Mouse (Mus musculus): ENCODE results near the gene Eif1b.
A peak's percentile ranks its signal among the peaks of the same experiment; 100 is the strongest.
"Not testable (repeated sequence)": the region's sequence is repeated elsewhere in the genome, so short reads cannot be mapped to it uniquely, and the experiment has no call there.

The Eif1b gene

DNA sequence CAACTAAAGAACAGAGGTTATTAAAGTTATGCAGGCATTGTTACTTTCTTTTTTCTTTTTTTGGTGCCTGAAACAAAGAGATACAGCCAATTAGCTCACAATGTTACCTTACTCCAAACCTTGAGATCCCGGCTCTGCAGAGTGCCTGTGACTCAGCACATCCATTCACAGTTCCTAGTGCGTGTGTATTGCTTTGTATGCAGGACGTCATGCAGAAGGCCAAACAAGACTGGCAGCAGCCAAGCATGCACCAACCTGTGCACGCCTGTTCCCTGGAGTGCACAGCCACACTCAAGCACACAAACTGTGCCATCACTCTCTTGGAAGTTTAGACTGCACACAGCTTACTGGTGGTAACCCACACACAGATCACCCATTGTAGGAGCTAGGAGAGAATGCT is 35.2 kb downstream of the Eif1b start:
- no peak for DNase-seq

DNA sequence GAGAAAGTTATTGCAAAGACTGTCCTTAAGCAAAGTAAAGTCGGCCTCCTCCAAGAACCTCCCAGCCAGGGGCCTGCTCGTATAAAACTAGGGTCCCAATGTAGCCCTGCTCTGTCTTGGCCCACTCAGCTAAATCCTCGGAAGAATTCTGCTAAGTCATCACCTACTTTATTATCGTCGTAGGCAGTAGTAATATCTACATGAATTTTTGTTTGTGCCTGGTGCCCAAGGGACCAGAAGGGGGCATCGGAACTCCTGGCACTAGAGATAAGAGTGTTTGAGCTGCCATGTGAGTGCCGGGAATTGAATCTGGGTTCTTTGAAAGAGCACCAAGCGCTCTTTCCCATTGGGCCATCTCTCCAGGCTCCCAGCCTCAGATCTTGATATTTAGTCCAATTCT is 35.9 kb downstream of the Eif1b start:
- DNase-seq = no peak

DNA sequence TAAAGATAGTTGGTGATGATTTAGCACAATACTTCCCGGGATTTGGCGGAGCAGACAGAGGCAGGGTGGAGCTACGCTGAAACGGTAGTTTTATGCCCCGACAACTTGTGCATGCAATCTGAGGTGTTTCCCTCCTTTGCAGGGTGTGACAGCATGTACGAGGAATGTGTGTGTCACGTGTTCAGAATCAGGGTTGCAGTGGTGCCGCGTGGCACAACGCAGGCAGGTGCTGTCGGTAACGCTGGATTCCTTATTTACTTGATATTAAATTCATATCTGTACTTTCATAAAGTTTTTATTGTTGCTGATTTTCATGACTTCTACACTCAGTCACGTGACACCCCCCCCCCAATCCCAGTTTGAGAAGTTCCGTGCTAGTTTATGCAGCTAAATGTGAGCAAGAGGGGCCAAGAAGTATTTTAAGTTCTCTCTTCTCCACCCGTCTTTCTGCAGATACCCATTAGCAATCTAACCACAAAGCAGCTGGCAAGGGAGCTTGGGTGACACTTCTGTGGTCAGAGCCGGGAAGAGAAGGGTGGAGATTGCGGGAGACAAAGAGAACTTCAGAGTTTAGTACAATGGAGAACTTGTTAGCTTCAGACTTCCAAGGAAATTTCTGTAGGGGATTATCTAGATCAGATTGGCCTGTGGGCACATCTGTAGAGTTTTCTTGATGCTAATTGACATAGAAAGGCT is 36.9 kb downstream of the Eif1b start:
- DNase-seq = no peak

DNA sequence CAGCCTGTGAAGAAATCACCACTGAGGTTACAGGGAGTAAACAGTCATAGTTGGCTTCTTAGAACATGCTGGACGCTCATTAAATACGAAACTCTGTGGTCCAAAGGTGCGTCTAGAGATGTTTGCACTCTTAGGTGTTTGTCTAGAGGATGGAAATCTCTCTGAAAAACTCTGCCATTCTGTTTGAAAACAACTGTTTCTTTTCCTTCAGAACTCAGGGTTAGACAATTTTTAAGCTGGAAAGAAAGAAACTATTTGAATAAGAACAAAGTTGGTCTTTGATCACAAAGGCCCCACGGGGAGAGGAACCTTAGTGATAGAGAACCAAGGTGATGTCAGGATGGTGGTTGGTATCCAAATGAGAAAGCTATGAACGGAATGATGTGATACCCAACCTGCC is 38.4 kb downstream of the Eif1b start:
- no peak for DNase-seq

DNA sequence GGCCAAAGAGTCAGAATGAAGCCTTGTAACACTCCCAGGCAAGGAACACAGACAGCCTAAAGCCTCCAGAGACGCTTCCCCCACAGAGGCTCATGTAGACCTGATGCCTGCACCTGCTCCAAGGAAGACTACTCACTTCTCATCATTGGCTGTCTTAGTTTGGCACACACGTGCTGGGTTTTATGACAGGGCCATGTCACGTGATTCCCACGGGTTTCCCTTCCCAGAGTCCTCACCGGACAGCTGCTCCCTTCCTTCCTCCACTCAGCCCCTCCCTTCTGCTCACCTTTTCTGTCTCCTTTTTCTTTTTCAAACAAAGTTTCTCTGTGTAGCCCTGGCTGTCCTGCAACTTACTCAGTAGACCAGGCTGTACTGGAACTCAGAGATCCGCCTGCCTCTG is 40.0 kb downstream of the Eif1b start:
- no peak for DNase-seq

DNA sequence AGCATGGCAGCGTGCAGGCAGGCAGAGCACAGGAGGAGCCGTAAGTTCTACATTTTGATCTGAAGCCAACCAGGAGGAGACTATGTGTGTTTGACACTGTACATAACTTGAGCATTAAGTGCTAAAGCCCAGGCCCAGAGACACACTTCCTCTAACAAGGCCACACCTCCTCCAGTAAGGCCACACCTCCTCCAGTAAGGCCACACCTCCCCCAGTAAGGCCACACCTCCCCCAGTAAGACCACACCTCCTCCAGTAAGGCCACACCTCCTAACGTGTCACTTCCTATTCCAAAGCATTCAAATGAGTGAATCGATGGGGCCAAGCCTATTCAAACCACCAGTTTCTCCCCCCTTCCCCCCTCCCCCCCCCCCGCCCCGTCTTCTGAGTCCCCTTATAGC is 40.7 kb downstream of the Eif1b start:
- no peak for DNase-seq

DNA sequence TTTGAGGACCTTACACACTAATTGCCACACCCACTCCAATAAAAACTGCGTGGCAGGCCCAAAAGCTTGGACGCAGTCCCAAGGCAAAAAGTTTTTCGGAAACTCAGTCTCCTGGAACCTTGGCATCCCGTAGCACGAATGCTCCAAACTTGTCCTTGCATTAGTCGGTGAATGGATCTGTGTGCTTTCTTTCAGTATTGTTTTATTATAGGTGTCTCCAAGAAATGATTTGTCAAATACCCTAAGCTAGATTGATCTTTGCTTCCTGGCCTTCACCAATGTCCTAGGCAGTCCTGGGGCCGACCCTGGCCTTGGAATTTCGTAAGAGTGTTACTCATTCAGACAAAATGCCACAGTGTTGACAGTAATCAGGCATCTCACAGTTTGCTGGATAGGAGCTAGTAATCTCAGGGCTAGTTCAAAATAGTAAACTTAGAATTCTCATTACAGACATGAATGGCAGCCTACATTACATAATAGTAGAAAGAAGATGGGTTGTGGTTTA is 41.5 kb downstream of the Eif1b start:
- DNase-seq = not testable (repeated sequence)

DNA sequence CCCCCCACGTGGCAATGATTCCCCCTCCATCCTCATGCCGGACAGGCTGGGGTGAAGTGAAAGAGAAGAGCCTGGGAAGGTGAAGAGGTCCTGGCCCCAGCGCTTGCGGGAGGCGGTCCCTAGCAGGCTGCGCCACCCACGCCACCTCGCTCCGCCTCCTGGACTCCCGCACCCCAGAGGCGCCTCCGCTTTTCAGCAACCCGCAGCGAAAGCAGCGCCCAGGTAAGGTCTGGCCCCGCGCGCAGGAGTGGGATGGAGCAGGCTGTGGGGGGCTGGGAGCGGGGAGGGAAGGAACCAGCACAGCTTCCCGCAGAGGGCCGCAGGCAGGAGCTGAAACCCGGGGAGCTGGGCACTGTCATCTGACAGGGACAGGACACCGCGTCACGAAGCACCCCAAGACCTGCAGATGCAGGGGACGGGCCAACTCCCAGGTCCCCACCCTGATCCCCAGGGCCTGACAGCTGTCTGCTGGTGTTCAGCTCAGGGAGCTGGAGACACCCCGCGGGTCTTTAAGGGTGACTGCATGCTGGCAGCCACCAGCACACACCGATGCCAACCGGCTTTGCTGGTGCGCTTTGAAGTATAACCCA is 47.7 kb downstream of the Eif1b start, which contains the start of gene Entpd3:
TSS of gene Entpd3 (plus strand) at position 157 of the 590 bp plus-strand sequence.
- peak; percentile 6 for DNase-seq

DNA sequence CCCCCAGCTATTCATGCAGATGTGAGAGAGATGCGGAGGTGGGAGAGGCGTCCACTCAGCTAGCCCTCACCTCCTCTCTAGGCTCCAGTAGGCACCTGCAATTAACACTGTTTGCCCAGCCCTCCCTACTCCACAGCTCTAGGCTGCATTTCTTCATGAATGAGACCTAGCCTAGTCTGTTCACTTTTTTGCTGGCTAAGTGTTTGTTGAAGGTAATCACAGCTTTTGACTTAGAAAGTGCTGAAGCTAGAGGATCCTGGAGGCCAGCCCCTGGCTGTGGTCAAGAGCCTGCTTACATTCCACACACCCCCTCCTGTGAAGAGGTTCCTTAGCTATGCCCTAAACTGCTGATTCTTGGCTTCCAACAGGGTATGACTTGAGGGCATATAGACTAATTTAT is 49.4 kb downstream of the Eif1b start:
- DNase-seq = no peak

DNA sequence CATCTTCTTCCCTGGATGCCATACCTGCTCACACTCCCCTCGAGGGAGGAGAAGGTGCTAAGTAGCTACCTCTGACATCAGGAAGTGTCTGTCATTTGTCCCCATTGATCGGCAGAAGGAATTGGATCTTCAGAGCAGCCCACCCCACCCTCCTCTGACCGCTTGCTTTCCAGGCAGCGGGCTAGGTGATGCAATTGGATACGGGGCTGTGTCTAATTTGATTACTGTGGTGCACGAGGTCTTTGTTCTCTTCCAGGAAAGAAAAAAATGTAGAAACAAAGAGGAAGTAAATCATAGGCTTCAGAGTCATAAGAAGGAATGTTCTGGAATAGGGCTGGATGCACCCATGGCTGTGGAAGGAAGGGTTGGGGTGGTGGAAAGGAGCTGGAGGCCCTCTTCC is 50.2 kb downstream of the Eif1b start:
- no peak for DNase-seq

Measured in cerebellum, adult 9-11 months (tissue).